Mouse (Mus musculus) cortical plate, adult 2 months (tissue): ENCODE data around the gene Exosc7. TPM values are rescaled to one million over a fixed set of nuclear protein-coding genes. Genes with fewer than 3 reads are reported as not detected.

Source experiments
- H3K27ac ChIP-seq: fragments of 200-500 bp; 2 replicates; pipeline ENCODE4 v1.5.1; 2012; ENCODE audit warnings: low read length, control low read depth, inconsistent platforms; ENCODE audit not compliant: insufficient read depth
- H3K4me1 ChIP-seq: fragments of 200-500 bp; 2 replicates; pipeline ENCODE4 v1.6.1; 2011; ENCODE audit warnings: low read length; ENCODE audit not compliant: control insufficient read depth, insufficient read depth
- H3K4me3 ChIP-seq: fragments of 200-500 bp; 2 replicates; pipeline ENCODE4 v1.5.1; 2011; ENCODE audit warnings: mild to moderate bottlenecking, low read length, control low read depth; ENCODE audit not compliant: insufficient read depth
- CTCF ChIP-seq: fragments of 200-500 bp; IDR thresholded peaks from 2 replicates; pipeline ENCODE4 v1.5.1; 2011; ENCODE audit warnings: mild to moderate bottlenecking, control low read depth, low read length; ENCODE audit not compliant: insufficient read depth; ENCODE audit errors: extremely low read depth
- POLR2A ChIP-seq: fragments of 200-500 bp; IDR thresholded peaks from 2 replicates; pipeline ENCODE4 v1.6.1; 2011; ENCODE audit warnings: mild to moderate bottlenecking, low read length, control low read depth; ENCODE audit not compliant: insufficient read depth; ENCODE audit errors: extremely low read depth
- polyA plus RNA-seq: library from polyadenylated mRNA; depleted of rRNA; stranded (reverse); fragments of >200 nt; gene quantifications from 2 replicates; pipeline ENCODE4 v1.2.3, GENCODE M21; 2012

Exosc7 gene
- polyA plus RNA-seq, 1 experiment, result 65.1 TPM

DNA sequence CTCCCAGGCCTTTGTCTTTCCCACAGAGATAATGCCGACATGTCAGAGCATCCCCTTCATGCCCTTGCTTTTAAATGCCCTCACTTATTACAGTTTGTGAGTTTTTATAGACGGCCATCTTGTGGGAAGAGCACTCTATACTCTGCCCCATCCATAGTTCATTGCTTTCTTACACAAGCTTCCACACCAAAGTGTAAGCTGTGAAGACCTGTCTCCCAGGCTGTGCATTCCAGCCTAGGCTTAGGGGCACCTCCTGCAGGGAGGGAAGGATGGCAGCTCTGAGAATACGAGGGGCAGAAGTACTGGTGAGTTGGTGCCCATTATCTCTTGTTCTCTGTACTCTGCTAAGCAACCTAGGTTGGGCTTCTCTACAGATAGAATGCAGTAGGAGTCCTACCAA lies 20.0 kb downstream of the Exosc7 start:
- no peak overlapping the region for H3K27ac ChIP-seq
- no peak overlapping the region for H3K4me3 ChIP-seq
- no peaks in the 10 kb centered on the region for H3K4me1 ChIP-seq
- TF ChIP-seq POLR2A, result no peak
- no peak for TF ChIP-seq CTCF

DNA sequence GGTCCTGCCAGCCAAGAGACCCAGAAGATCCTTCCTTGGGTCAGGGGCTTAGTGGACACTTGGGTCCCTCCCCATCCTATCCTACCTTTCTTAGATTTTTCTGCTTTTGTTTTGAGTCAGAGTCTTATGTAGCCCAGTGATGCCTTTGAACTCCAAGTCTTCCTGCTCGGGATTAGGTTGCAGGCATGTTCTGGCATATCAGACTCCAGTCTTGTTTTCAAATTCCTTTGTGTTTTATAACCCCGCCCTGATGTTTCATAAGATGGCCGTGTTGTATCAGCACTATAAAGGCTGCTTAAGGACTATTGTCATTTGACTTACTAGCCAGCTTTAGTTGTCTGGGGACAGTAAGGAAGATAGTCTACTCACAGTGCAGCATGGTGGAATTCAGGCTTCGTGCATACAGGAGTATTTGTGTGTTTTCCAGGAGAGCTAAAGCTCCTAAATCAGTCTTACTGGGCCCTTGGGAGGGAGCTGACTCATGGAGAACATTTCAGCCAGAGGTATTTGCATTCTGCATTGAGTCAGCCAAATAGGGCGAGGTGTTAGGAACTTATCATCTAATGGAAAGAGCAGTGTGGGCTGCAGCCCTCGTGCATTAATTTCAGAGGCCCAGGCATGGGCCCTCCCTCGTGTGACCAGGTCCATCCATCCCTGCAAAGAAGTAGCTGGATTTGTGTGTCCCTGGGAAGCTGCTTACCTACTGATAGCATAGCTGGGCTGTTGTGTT lies 24.1 kb downstream of the Exosc7 start:
- Histone ChIP-seq H3K4me3 (no peak overlapping the region), H3K4me1 (no peaks in the 10 kb centered on the region), H3K27ac (no peak overlapping the region)
- TF ChIP-seq CTCF (no peak), POLR2A (no peak)

DNA sequence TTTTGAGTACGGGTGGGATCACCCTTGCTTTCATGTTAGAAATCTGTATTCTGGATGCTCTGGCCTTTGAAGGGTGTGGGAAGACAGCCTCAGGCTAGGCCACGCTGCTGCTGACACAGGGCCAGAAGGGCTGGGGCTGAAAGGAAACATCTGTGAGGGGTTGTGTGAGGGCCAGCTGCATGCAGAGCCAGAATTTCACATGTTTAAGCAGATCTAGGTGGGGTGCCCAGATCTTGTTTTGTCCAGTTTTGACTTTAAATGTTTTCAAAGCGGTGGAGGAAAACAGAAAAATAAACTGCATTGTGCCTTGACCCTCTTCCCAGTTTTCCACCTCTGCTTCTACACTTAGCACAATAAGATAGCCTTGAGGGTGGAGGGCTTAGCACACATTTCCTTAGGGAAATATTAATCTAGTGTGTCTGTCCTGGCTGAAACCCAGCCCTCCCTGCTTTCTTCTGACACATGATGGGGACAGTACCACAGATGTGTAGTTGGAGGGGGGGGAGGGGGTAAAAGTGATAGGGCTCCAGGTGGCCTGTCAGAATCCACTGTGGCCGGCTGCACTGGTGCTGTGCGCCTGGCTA lies 26.0 kb downstream of the Exosc7 start:
- Histone ChIP-seq H3K27ac (peak overlapping the region; percentile 29; the same call in 1 of the 2 replicates), H3K4me1 (no peaks in the 10 kb centered on the region), H3K4me3 (no peak overlapping the region)
- TF ChIP-seq CTCF, result no peak
- no peak for TF ChIP-seq POLR2A

DNA sequence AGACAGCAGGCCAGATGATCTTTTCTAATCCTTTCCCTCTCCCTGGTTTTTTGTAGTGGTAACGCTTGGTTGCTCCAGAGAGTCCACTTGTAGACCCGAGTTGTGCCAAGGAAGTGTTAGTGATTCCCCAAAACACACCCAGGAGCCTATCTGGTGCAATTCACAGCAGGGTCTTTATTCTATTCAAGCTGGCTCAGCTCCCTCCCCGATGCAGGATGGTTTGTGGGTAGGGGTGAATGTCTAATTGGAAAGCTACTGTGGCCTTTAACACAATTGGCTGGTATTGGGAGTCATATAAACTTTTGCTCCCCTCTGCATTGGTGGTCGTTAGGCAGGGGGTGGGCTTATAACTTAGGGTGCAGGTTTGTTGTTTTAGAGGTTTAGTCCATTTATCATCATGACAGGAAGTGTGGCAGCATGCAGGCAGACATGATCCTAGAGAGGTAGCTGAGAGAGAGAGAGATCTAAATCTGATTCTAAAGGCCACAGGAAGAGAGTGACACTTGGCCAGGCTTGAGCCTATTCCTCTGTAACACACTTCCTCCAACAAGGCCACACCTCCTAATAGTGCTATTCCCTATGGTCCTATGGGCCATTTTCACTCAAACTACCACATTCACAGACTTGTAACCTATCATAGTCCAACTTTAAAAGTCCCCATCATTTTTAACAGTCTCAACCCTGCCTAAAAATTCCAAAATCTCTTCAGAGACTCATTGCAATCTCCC lies 27.0 kb downstream of the Exosc7 start:
- TF ChIP-seq POLR2A, result no peak
- TF ChIP-seq CTCF, result no peak
- no peaks in the 10 kb centered on the region for H3K4me1 ChIP-seq
- H3K27ac ChIP-seq, result no peak overlapping the region; the same call in 1 of the 2 replicates
- no peak overlapping the region for H3K4me3 ChIP-seq

DNA sequence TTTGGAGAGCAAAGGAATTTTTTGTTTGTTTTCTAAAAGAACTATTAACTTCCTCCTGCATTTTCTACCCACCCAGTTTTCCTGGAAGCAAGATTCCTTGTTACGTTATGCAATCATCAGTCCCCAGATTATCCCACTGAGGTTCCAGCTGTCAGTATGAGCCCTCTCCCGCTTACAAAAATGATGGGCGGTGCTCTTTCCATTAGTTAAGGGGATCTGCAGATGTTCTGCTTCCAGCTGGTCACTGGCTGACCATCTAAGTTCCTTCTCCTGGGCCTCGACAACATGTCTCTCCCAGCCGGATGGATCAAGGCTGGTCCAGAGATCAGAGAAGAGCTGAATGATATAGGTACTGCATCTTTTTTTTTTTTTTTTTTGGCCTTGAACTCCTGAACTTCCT lies 35.4 kb downstream of the Exosc7 start:
- H3K4me1 ChIP-seq, result no peaks in the 10 kb centered on the region
- H3K27ac ChIP-seq, result no peak overlapping the region
- TF ChIP-seq POLR2A (no peak), CTCF (no peak)
- no peak overlapping the region for H3K4me3 ChIP-seq

DNA sequence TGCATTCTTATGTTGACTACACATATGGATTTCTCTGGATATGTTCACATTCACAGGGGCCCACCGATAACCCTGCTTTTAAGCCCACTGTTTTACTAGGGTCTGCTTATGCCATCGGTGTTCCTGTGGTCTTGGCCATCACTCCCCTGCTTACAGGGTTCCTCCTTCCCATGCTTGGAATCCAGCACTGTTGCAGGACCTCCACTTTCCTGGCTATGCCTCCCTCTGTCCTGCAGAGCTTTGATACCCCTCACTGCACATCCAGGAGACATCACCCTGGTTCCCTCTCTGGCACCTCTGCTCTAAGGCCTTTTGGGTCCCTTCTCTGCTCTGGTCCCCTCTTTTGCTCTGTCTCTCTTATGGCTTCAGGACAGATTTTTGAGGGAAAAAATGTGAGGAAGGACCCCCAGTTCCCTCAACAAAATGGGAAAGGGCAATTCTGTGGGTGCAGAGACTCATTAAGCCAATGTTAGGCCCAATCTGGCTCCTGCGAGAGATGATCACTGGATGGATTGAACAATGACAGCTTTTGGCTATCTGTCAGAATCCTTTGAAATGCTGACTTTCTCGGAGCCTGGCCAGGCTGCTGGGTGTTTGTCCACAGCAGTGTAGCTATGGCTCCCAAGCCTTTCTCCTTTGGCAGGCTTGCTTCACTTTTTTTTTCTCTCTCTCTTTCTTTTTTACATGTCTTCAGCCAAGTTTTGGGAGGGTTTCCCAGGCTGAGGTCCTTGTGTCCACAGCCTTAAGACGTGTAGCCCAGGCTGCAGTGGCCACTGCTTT lies 37.4 kb downstream of the Exosc7 start, which contains the start of gene Clec3b:
Clec3b (plus strand) TSS at position 706 of the 780 bp plus-strand sequence.
- Histone ChIP-seq H3K27ac (no peak within 1 kb of the TSS), H3K4me3 (no peak within 1 kb of the TSS), H3K4me1 (no peaks in the 10 kb centered on the region)
- TF ChIP-seq POLR2A (no peak), CTCF (no peak)

DNA sequence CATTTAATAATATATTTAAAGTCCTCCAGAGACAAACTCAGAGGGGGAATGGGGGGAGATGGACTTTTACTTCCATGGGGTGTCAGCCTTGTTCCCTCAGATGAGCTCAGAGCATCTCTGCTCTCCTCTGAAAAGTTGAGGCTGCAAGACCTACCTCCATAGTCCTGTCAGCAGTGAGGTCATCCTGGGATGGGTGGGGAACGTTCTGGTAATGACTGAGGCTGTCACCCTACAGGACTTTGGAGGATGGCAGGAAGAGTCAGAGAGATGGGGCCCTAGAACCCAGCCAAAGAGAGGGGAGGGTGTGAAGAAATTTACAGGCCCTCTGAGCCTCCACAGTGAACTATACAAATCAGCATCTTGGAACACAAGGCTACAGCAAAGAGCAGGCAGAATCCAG lies 38.5 kb downstream of the Exosc7 start:
- no peak overlapping the region for H3K4me3 ChIP-seq
- TF ChIP-seq POLR2A, result no peak
- TF ChIP-seq CTCF, result no peak

DNA sequence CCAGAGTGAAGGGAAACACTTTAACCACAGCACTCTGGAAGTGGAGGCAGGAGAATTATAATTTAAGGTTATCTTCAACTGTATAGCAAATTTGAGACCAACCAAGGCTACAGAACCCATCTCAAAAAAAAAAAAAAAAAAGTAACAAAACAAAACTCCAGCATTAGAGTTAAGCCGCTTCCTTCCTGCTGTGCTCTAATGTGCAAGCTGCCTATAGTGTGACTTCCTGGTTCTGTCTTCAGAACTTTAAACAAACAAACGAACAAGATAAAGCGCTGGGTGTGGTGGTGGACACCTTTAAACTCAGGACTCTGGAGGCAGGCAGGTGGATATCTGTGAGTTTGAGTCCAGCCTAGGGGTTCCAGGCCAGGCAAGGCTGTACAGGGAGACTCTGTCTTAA lies 39.0 kb downstream of the Exosc7 start:
- TF ChIP-seq POLR2A (no peak), CTCF (no peak)
- H3K4me1 ChIP-seq, result no peaks in the 10 kb centered on the region
- no peak overlapping the region for H3K4me3 ChIP-seq

More for the DNA sequence above, 38.5 kb downstream of the Exosc7 start:
- no peaks in the 10 kb centered on the region for H3K4me1 ChIP-seq
- no peak overlapping the region for H3K27ac ChIP-seq

DNA sequence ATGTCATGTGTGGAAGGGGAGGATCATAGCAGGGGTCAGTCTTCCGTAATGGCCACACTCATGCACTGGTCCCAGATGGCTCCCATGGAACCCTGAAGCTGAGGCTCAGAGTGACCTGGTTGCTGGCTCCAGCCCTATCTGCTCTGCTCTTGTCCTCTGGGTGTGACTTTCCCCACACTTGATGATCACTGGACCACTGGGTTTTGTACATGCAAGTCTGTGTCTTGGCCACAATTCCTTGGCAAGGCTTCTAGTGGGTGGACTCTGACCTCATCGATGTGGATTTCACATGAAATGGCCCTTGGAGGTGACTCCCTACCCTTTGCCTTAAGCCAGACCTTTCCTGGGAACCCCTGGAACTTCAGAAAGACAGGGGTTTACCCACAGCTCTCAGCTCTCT lies 40.1 kb downstream of the Exosc7 start:
- Histone ChIP-seq H3K27ac (no peak overlapping the region), H3K4me1 (no peaks in the 10 kb centered on the region), H3K4me3 (no peak overlapping the region)
- TF ChIP-seq POLR2A, result no peak
- TF ChIP-seq CTCF, result no peak

More for the DNA sequence above, 39.0 kb downstream of the Exosc7 start:
- H3K27ac ChIP-seq, result no peak overlapping the region
